9 mouse cellular contexts compared by ENCODE assay signal in genomic region chr10:103029132-103029729, GRCm38 (mm10). TPM values are rescaled to one million over a fixed set of nuclear protein-coding genes. Genes with fewer than 3 reads are reported as not detected.
DNase-seq lines count a peak whose midpoint lies in the region; ATAC-seq lines count a peak whose summit lies in the region.
"Had no signal": no experiment of that assay in that cellular context is flagged by ENCODE, and none has a peak within 500 bp of the region (broad histone marks: within the 10 kb centered on the region; RNA-seq: fewer than 3 reads in every experiment).

No protein-coding gene starts in this region.

- peak; percentile 65 for DNase-seq in intestine, embryonic 14.5 days (ENCODE audit: low spot score)
- peak; percentile 23 for DNase-seq in ES-CJ7 (ENCODE audit: low read depth, low spot score)
- peak; percentile 61 for DNase-seq in embryo, embryonic 11 days
- no peak for DNase-seq in gastrocnemius, postnatal 36 days
- no peak for DNase-seq in layer of hippocampus, postnatal 14 days (ENCODE audit: low spot score in 2 of 2)
- no peak for DNase-seq in spleen, postnatal 14 days (ENCODE audit: low spot score in 2 of 2)

- peaks cover 10% of the 10 kb centered on the region; the same call in 1 of the 2 replicates for H3K4me1 ChIP-seq in intestine, embryonic 14.5 days (replicated peaks; ENCODE audit: control insufficient read depth, insufficient read depth, low read length)
- peaks cover 9% of the 10 kb centered on the region; the same call in 1 of the 2 replicates for H3K4me1 ChIP-seq in intestine, embryonic 16.5 days (ENCODE audit: control insufficient read depth, insufficient read depth, low read length)
- H3K4me1 ChIP-seq in limb, embryonic 13.5 days: peaks cover 19% of the 10 kb centered on the region

- peaks cover 87% of the 10 kb centered on the region for H3K27me3 ChIP-seq in intestine, embryonic 14.5 days (replicated peaks; ENCODE audit: control insufficient read depth, insufficient read depth, low read length)
- peaks cover 58% of the 10 kb centered on the region for H3K27me3 ChIP-seq in intestine, embryonic 16.5 days (replicated peaks; ENCODE audit: control insufficient read depth, insufficient read depth, low read length)
- peaks cover 75% of the 10 kb centered on the region for H3K27me3 ChIP-seq in limb, embryonic 13.5 days

- H3K4me2 ChIP-seq in intestine, embryonic 14.5 days (ENCODE audit: low read length): peak overlapping the region; percentile 51; the same call in 1 of the 2 replicates
- H3K4me2 ChIP-seq in intestine, embryonic 16.5 days (ENCODE audit: low read depth, low read length): no peak overlapping the region
- peak overlapping the region; percentile 67 for H3K4me2 ChIP-seq in limb, embryonic 13.5 days (replicated peaks)

- 1% methylated on average over 23 of the region's 23 CpGs for WGBS in intestine, embryonic 14.5 days
- 2% methylated on average over 23 of the region's 23 CpGs for WGBS in intestine, embryonic 16.5 days
- WGBS in limb, embryonic 13.5 days: 2% methylated on average over 23 of the region's 23 CpGs

- H3K4me3 ChIP-seq in intestine, embryonic 14.5 days (ENCODE audit: low read depth, low read length): peak overlapping the region; percentile 34; the same call in 1 of the 2 replicates
- no peak overlapping the region for H3K4me3 ChIP-seq in intestine, embryonic 16.5 days (ENCODE audit: low read length)
- H3K4me3 ChIP-seq in limb, embryonic 13.5 days: peak overlapping the region; percentile 48

- H3K9ac ChIP-seq in intestine, embryonic 14.5 days (ENCODE audit: low read length): no peak overlapping the region
- H3K9ac ChIP-seq in intestine, embryonic 16.5 days (ENCODE audit: low read depth, low read length): no peak overlapping the region
- H3K9ac ChIP-seq in limb, embryonic 13.5 days: no peak overlapping the region
- H3K9ac ChIP-seq: stomach, embryonic 15.5 days had no signal

- no peaks in the 10 kb centered on the region for H3K36me3 ChIP-seq in intestine, embryonic 14.5 days (ENCODE audit: control insufficient read depth, insufficient read depth, low read length)
- H3K36me3 ChIP-seq in intestine, embryonic 16.5 days (ENCODE audit: control insufficient read depth, insufficient read depth, low read length): no peaks in the 10 kb centered on the region
- H3K36me3 ChIP-seq in limb, embryonic 13.5 days: no peaks in the 10 kb centered on the region
- H3K36me3 ChIP-seq: stomach, embryonic 15.5 days had no signal

- no peaks in the 10 kb centered on the region for H3K9me3 ChIP-seq in intestine, embryonic 14.5 days (ENCODE audit: control insufficient read depth, low read length)
- no peaks in the 10 kb centered on the region for H3K9me3 ChIP-seq in intestine, embryonic 16.5 days (ENCODE audit: control insufficient read depth, low read length)
- no peaks in the 10 kb centered on the region for H3K9me3 ChIP-seq in limb, embryonic 13.5 days
- H3K9me3 ChIP-seq: stomach, embryonic 15.5 days had no signal

- intact Hi-C loops in gastrocnemius, postnatal 36 days (cut with DNase I): no loop called here

- ATAC-seq in intestine, embryonic 14.5 days (replicated peaks; ENCODE audit: low FRiP score, low TSS enrichment, low read depth): no peak
- no peak for ATAC-seq in intestine, embryonic 16.5 days
- no peak; the same call in 1 of the 2 replicates for ATAC-seq in limb, embryonic 13.5 days (ENCODE audit: low FRiP score, low read depth)

- H3K27ac ChIP-seq in intestine, embryonic 14.5 days (ENCODE audit: low read depth): no peak overlapping the region
- no peak overlapping the region for H3K27ac ChIP-seq in intestine, embryonic 16.5 days (ENCODE audit: low read length)
- H3K27ac ChIP-seq in limb, embryonic 13.5 days: no peak overlapping the region
- H3K27ac ChIP-seq: stomach, embryonic 15.5 days had no signal

RNA-seq across cellular contexts. Expression of gene Alx1, which starts 0.8 kb away (rescaled TPM):
- polyA plus RNA-seq in intestine, embryonic 14.5 days (2014; fragmentation: Nextera tagmentation; extraction: Ambion mirVana): 0.11 TPM in 1 of 2 replicates, not detected in the other
- polyA plus RNA-seq in intestine, embryonic 16.5 days (2015; fragmentation: Nextera tagmentation; extraction: Ambion mirVana): not detected in 2 replicates
- polyA plus RNA-seq in limb, embryonic 13.5 days (2015; fragmentation: Nextera tagmentation; extraction: Ambion mirVana): 4.4 and 4.8 TPM in 2 replicates
- not detected for total RNA-seq in gastrocnemius, postnatal 36 days (2021)
- not detected for total RNA-seq in layer of hippocampus, postnatal 14 days (2021)

Comparison
In these comparisons a context has a peak if more than half of its experiments do, and no peak if none do; other contexts are left out.
1. DNase-seq: peak in intestine, embryonic 14.5 days (single experiment), ES-CJ7 (single experiment) and embryo, embryonic 11 days (single experiment); none in gastrocnemius, postnatal 36 days (0 of 2), layer of hippocampus, postnatal 14 days (0 of 2) and spleen, postnatal 14 days (0 of 2).